Mouse (Mus musculus) lung, postnatal 4 days (tissue): Measurements from ENCODE around the gene Dlec1.
A peak's percentile ranks its signal among the peaks of the same experiment; 100 is the strongest.

Experiments used
- DNase-seq, 2 experiments: peaks; one replicate each; pipeline ENCODE4 v3.0.0; 2021

Dlec1 gene

DNA sequence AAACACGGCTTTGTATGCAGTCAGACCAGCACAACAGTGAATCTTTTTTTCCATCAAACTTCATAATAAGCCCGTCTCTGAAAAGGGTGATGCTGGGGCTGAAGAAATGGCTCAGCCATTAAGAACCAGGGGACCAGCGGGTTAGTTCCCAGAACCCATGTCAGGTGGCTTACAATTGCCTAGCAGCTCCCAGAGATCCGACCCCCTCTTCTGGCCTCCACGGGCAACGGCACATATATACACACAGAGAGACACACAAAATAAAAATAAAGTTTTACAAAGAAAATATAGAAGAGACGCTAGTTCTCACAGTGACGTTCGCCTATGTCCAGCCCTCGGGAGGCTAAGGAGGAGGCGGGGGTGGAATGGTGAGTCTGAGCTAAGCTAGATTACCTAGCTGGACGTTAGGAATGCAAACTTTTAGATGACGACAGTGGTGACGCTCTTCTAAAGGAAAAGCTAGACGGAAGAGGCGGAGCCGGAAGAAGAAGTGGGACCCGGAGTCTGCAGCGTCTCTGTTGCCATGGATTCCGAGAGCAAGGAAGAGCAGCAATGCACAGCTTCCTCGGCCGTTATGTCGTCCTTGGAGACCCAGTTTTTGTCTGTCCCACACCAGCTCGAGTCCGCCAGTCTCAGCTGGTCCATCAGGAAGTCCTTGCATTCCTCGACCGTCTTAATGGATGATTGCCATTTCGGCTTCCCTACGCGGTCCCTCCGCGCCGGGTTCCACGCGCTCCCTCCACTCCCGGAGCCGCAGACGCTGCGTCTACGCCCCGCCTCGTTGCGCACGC, at the start of gene Dlec1:
Gene Dlec1 (plus strand): TSS at position 487 of the 791 bp plus-strand sequence.
- DNase-seq, result peak; percentile 78 to 81

GRCm38 (mm10) chr9:119053964-119054576, 48.2 kb upstream of the Dlec1 start:
- no peak for DNase-seq

DNA sequence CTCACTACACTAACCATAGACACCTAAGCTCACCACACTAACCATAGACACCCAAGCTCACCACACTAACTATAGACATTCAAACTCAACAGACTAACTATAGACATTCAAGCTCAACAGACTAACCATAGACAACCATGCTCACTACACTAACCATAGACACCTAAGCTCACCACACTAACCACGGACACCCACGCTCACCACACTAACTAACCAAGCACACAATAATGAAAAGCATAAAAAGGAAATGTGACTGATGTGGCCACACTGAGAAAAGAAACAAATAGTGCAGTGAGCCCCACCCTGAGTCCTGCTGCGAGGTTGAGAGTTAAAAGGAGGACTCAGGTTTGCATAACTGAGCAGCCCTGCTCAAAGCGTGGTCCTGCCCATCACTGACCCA, 46.9 kb upstream of the Dlec1 start:
- DNase-seq, result no peak

DNA sequence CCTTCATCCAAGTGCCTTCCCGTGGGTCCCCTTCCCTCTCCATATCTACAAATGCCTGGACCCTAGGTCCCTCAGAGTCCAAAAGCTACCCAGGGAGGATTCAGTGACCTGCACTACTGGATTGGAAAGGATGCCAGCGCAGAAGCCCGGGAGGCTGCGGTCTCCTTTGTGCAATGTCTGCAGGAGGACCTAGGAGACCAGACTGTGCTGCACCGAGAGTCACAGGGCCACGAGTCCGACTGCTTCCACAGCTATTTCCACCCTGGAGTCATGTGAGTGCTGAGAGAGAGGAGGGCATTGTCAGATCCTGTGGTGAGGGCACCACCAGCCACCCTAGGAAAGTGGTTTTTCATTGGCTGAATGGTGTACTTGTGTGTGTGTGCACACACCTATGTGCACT, 44.0 kb upstream of the Dlec1 start:
- no peak for DNase-seq

- no peak for DNase-seq
These were observed 41.6 kb upstream of the Dlec1 start for GRCm38 (mm10) chr9:119060701-119061100.

DNA sequence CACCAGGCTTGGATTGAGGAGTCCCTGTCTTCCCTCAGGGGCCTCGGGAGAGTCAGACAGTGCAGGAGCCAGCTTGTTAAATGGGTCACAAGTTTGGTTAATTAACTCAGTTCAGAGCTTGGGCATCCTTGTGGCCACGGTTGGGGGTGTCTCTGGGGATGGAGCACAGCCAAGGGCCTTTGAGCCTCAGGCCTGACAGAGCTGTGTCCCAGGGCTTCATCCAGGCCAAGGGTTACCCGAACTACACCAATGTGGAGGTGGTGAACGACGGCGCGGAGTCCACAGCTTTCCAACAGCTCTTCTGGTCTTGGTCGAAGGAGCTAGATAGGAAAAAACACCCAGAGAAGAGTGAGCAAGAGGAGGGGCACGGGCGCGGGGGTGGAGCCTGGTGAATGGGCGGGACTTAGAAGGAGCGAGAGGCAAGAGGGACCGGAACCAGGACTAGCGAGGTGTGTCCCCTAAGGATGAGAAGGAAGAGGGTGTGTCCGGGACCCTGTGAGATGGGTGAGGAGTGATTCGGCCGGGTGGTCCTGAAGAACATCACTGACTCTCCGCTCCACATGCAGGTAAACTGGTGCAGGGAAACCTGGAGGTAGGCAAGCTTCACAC, 39.1 kb upstream of the Dlec1 start:
- DNase-seq, result peak in 1 of 2 experiments; percentile 40

DNA sequence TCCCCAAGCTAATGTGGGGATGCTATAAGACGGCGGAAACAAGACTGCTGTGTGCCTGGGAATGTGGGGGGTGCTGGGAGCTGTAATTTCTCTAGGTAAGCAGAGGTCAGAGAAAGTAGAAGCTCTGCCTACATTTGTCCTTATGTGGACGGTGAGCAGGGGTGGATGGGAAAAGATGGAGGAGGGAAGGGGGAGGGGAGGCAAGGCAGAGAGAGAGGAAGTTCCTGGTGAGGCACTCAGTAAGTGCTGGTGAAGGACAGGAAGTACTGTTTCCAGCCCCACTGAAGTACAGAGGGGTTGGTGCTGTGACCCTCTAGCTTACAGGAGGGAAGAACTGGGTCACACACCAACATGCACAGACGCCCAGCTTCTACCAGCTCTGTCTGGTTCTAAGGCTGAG, 38.0 kb upstream of the Dlec1 start:
- DNase-seq, result no peak

- peak; percentile 73 to 83 for DNase-seq
These were observed 34.7 kb upstream of the Dlec1 start for GRCm38 (mm10) chr9:119067601-119068000.

DNA sequence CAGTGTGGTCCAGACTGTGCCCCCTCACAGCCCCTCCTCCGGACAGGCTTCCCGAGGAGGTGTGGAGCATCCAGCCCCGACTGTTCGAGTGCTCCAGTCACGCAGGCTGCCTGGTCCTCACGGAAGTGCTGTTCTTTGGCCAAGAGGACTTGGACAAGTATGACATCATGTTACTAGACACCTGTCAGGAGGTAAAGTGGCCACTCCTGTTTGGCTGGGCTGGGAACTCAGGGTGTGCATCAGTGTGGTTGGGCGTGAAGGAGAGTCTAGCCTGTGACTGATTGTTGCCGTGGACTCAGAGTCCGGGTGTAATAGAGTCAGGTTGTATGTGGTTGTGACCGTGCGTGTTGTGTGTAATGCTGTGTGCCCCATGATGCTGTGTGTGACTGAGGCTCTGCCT, 34.0 kb upstream of the Dlec1 start:
- peak in 1 of 2 experiments; percentile 46 for DNase-seq

DNA sequence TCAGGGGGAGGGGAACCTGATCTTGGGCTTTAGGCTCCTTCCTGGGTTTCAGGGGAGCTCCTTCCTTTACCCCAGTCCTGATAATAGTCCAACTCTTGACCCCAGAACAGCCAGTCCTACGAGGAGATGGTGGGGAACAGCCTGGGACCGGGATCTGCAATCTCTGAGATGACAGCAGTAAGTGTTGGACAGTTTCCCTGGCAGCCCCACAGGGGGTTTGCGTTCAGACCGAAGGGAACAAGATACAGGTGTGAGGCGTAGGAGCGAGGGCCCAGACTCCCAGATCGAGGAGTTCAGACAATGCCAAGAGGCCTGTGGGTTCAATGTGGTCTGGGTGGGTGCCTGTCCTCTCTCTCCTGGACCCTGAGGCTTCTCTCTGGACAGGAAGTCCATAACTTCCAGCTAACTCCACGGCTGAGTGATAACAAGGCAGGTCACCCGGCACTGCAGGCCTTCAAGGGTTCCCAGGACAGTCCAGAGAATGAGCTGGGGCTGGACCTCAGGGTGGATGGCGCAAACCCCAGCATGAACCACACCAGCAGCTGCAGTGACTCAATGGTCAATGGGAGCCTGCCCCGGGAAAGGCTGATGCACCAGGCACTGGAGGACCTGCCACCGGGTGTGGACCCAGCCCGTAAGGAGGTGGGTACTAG, 32.0 kb upstream of the Dlec1 start:
- DNase-seq, result no peak

DNA sequence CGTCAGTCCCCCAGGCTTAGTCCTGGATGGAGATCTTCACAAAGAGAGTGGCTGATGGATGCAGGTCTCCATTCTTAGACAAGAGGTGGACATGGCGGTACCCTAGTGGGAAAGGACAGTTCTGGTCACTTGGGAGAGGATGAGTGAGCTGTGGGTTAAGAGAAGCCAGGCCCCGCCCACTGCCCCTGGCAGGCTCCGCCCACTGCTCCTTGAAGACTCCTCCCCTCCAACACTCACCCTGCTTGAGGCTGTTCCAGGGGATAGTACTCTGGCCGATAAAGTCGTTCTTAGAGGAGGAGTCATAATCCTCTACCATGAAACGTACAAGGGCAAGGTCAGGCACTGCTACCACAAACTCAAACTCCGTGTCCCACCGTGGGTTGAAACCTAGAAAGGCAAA, 30.5 kb upstream of the Dlec1 start:
- DNase-seq, result peak in 1 of 2 experiments; percentile 30

- peak in 1 of 2 experiments; percentile 64 for DNase-seq
These were observed 28.9 kb upstream of the Dlec1 start for GRCm38 (mm10) chr9:119073184-119073895.

- DNase-seq, result no peak
These were observed 26.6 kb upstream of the Dlec1 start for GRCm38 (mm10) chr9:119075685-119076084.

- no peak for DNase-seq
These were observed 22.1 kb upstream of the Dlec1 start for GRCm38 (mm10) chr9:119080040-119080675.

DNA sequence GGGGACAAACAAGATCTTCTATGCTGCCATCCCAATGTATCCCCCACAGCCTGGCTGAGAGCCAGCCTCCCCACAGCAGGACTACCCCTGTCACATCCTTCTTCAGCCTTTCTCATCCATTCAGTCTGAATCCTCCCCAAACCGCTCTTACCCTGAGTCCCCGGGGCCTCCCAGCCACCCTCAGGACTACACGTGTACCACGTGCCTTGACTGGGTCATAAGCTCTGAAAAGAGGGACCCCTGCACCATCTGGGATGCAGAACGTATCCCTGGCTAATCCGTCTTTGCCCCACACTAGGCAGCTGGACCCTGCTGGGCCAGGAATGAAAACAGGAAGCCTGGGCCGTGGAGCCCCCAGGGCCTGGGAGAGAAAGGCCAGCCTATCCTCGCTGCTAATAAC, 20.2 kb upstream of the Dlec1 start:
- no peak for DNase-seq

- no peak for DNase-seq
These were observed 19.4 kb upstream of the Dlec1 start for GRCm38 (mm10) chr9:119082656-119083430.

- no peak for DNase-seq
These were observed 18.3 kb upstream of the Dlec1 start for GRCm38 (mm10) chr9:119083966-119084365.

DNA sequence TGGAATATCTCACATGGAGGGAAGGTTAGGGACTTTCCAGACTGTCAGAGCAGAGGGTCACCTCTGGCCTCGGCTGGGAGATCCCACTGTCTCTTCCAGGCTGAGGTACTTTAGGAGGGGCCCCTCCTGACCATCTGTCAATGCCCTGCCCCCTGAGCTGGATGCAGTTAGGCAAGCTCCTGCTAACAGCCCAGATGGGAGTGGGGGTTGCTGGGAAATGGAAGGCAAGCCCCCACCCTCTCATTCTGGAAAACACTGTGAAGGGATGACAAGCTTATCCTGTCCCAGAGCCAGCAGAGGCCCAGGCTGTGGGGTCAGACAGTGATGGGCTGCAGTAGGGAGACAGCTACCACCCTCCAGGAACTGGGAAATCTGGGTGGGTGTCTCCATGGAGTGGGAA, 15.8 kb upstream of the Dlec1 start:
- no peak for DNase-seq

DNA sequence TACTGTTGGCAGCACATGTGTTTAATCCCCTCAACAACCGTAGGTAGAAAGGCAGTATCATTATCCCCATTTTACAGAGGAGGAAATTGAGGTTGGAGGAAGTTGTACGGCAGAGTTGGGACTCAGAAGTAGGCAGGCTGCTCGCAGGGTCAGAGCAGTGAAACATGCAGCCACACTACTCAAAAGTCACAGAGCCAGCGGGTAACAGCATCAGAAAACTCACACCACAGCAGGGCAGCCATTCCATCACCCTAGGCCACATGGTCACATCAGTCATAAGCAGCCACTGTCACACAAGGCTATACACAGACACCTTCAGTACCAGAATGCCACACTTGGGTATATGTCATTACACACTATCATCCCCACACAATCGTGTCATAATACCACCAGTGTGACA, 15.0 kb upstream of the Dlec1 start:
- DNase-seq, result no peak

DNA sequence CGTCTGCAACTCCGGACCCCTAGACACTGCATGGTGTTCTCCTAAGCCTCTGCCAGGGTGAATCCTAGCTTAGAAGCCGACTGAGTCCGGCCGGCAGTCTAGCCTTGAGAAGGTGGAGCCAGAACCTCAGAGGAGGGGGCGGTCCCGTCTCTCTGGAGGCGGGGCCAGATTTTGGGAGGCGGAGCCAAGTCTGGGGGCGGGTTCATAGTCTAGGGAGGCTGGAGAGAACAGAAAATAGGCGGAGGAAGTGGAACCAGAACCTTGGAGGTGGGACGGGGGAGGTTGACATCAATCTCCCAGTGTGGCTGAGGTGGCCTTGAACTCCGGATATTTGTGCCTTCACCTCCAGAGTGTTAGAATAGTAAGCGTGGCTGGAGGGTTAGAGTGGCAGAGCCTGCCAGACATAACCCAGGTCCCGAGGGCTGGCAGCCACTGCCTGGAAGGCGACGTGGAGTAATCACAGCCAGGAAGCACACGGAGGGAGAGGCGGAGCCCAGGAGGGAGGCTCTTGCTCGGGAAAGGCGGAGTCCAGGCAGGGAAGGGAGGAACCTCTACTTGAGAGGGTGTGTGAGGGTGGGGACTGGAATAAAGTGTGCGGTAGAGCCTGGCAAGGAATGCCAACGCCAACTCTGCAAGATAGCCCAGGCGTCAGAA, 14.0 kb upstream of the Dlec1 start:
- DNase-seq, result peak; percentile 93 to 96

DNA sequence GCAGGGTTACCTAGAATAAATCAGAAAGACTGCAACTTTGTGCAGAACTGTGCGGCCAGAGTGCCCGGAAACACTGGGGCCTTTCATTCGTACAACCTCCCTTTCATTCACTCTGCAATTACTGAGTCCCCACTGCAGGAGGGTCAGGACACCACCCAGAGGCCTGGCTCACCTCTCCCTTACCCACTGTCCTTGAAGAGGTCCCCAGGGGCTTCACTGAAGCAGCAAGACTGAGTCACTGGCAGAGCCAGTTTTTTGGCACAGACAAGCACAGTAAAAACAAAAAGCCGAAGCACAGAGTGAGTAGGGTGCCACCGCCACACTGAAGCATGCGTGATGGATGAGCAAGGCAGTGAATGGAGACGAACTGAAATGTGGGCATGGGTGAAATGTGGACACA, 12.8 kb upstream of the Dlec1 start:
- DNase-seq, result no peak
